Mouse (Mus musculus) hindbrain, embryonic 16.5 days (tissue): ENCODE measurements around the gene Pomp. TPM values are rescaled to one million over a fixed set of nuclear protein-coding genes. Genes with fewer than 3 reads are reported as not detected.

ENCODE experiments used
- polyA plus RNA-seq: library from polyadenylated mRNA; unstranded; fragments of >200 nt; fragmentation: Nextera tagmentation; extraction: Ambion mirVana; gene quantifications from 2 replicates; pipeline ENCODE4 v1.2.1, GENCODE M21; 2015

Gene Pomp
- polyA plus RNA-seq, 1 experiment from 2014 or later, result 537 TPM

Other genes with a start within 250 kb of the Pomp start
- 14.6 and 15.1 TPM in 2 replicates for gene Flt1, start 134.4 kb upstream of the Pomp start, polyA plus RNA-seq
- gene Slc46a3, start 34.4 kb downstream of the Pomp start, polyA plus RNA-seq, result 5.4 and 6.3 TPM in 2 replicates
- 34.8 and 39.4 TPM in 2 replicates for gene Mtus2, start 96.9 kb downstream of the Pomp start, polyA plus RNA-seq